Mouse (Mus musculus): Measurements from ENCODE around the gene Bcat1. TPM values are rescaled to one million over a fixed set of nuclear protein-coding genes. Genes with fewer than 3 reads are reported as not detected.

Bcat1 gene
- polyA plus RNA-seq (2014; fragmentation: Nextera tagmentation; extraction: Ambion mirVana), result 116 and 135 TPM in 2 replicates

DNA sequence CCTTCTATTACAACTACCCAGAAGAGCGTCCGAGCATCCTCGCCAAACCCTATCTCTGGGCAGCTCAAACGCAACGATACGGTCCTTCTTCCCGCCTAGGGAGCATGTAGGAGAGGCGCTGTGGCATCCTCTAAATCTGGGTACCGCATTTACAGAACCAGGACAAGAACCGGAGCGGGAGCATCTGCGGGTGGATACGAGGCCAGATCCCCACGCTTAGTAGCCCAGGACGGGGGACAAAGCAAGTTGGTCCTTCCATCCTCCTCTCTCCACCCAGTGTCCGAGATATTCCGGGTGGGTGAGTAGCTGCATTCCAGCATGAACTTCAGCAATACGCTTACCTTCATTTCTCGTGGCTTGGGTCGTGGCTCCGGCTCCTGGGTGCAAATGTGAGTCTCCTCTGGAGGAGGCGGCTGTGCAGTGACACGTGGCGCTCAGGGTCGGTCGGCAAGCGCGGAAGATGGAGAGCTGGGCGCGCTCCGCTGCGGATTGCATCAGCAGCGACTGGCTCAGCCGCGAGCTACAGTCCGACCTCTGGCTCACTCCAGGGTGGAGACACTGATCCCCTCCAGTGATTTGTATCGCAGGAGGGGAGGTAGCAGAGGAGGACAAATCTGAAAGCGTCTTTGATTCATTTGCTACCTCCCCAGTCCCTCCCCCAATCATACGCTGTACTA is at the start of gene Bcat1:
TSS of gene Bcat1 (minus strand) at position 637 of the 677 bp plus-strand sequence.
- H3K4me2 ChIP-seq (replicated peaks; ENCODE audit: low read depth, low read length), result peak within 1 kb of the TSS; percentile 96
- WGBS, result under 1% methylated on average over 39 of the region's 39 CpGs
- no peaks in the 10 kb centered on the region for H3K27me3 ChIP-seq (ENCODE audit: control insufficient read depth, insufficient read depth, low read length)
- DNase-seq (ENCODE audit: low spot score) (peak; percentile 79), ATAC-seq (ENCODE audit: low FRiP score) (peak; percentile 84)
- no peaks in the 10 kb centered on the region for H3K4me1 ChIP-seq (replicated peaks; ENCODE audit: control insufficient read depth, insufficient read depth, low read length)
- peak within 1 kb of the TSS; percentile 69 for H3K4me3 ChIP-seq (ENCODE audit: low read depth, low read length)
- H3K36me3 ChIP-seq (ENCODE audit: control insufficient read depth, insufficient read depth, low read length), result no peaks in the 10 kb centered on the region
- H3K9ac ChIP-seq (ENCODE audit: low read depth, low read length), result peak within 1 kb of the TSS; percentile 71
- H3K27ac ChIP-seq (ENCODE audit: low read depth, low read length), result no peak within 1 kb of the TSS
- H3K9me3 ChIP-seq (ENCODE audit: control insufficient read depth, low read length), result no peaks in the 10 kb centered on the region

DNA sequence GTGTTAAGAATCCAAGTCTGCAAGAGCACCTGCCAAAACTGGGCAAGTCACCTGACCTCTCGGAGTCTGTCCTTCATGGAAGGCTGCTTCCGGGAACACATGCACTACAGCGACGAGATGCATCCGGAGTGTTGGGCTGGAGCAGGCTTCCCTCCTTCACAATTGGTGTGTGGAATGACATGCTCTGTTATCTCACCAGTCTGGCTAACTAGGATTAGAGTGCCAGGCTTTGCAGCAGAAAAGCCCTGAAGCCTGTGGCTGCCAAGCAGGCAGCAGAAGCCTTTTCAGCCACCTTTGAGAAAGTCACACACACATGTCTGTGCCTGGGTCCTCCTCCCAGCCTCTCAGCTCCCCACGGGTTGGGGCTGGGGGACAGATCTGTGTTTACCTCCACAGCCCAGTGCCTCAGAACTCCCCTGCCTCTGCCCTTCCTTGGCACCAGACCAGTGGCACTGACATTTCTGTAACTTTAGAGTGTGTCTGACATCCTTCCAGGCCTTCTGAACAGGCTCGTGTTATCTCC is 49.7 kb upstream of the Bcat1 start:
- Histone ChIP-seq H3K36me3 (ENCODE audit: control insufficient read depth, insufficient read depth, low read length) (no peaks in the 10 kb centered on the region), H3K4me1 (replicated peaks; ENCODE audit: control insufficient read depth, insufficient read depth, low read length) (no peaks in the 10 kb centered on the region; the same call in 1 of the 2 replicates), H3K4me3 (ENCODE audit: low read depth, low read length) (no peak overlapping the region), H3K9me3 (ENCODE audit: control insufficient read depth, low read length) (no peaks in the 10 kb centered on the region), H3K9ac (ENCODE audit: low read depth, low read length) (no peak overlapping the region), H3K27me3 (ENCODE audit: control insufficient read depth, insufficient read depth, low read length) (no peaks in the 10 kb centered on the region), H3K27ac (ENCODE audit: low read depth, low read length) (no peak overlapping the region), H3K4me2 (replicated peaks; ENCODE audit: low read depth, low read length) (no peak overlapping the region)
- ATAC-seq (ENCODE audit: low FRiP score), result no peak
- DNase-seq (ENCODE audit: low spot score), result no peak
- 70% methylated on average over 7 of the region's 7 CpGs for WGBS

DNA sequence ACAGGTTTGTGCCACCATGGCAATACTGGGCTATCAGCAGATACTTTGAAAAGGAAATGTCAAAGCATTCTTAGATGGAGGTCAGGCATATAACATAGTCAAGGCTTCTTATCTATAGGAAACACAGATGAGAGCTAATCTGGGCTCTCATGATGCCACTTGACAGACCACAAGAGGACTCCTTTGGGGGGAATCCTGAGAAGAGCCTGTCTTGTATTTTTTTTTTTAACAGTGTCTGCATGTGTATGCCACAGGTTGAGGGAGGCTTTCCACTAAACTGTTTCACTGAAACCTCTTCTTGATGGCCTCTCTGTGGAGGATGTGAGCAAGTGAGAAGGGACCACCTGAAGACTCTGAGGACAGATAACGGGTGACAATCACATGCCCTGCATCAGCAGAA is 48.6 kb upstream of the Bcat1 start:
- WGBS, result 57% methylated on average over 1 of the region's 1 CpGs
- H3K9ac ChIP-seq (ENCODE audit: low read depth, low read length), result no peak overlapping the region
- no peaks in the 10 kb centered on the region for H3K27me3 ChIP-seq (ENCODE audit: control insufficient read depth, insufficient read depth, low read length)
- no peak overlapping the region for H3K4me3 ChIP-seq (ENCODE audit: low read depth, low read length)
- no peaks in the 10 kb centered on the region for H3K36me3 ChIP-seq (ENCODE audit: control insufficient read depth, insufficient read depth, low read length)
- DNase-seq (ENCODE audit: low spot score), result no peak
- no peak overlapping the region for H3K4me2 ChIP-seq (replicated peaks; ENCODE audit: low read depth, low read length)
- no peak for ATAC-seq (ENCODE audit: low FRiP score)
- H3K9me3 ChIP-seq (ENCODE audit: control insufficient read depth, low read length), result no peaks in the 10 kb centered on the region
- H3K27ac ChIP-seq (ENCODE audit: low read depth, low read length), result no peak overlapping the region
- H3K4me1 ChIP-seq (replicated peaks; ENCODE audit: control insufficient read depth, insufficient read depth, low read length), result no peaks in the 10 kb centered on the region; the same call in 1 of the 2 replicates

DNA sequence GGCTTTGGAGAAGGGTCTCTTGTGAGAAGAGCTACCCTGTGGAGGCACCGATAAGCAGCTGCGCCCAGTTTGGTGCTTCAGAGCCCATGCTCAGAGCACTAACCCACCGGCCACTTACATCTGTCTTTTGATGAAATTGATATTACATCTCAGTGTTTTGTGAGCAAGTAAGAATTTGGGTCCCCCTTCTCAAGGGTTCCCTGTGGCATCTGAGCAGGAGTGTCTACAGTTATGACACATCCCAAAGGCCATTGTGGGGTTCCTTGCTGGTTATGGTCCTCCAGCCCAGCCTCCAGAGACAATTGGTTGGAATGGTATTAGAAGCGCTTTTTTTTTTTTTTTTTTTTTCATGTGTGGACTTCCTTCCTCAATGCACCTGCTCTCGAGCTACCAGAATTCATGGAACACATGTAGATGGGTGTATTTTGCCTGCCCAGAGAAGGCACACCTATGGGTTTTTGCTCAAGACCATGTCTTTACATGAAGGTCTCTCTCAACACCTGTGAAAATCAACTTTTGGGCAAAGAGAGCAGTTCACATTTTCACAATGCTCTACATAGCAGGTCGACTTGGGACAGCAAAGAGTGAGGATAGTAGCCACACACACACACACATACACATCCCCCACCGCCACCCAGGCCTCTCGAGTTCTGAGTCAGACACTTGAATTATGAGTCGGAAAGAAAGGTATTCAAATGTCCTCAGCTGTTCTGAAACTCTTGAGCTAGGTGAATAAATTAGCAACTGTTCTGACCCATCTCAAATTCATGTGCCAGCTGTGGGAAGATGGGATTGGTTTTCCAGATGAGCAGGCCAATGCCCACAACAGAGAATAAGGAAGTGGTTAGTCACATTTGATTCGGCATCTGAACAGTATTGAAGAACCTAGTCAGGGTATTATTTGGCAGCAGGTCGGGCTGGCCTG is 47.4 kb upstream of the Bcat1 start:
- no peaks in the 10 kb centered on the region for H3K9me3 ChIP-seq (ENCODE audit: control insufficient read depth, low read length)
- DNase-seq (ENCODE audit: low spot score) (no peak), ATAC-seq (ENCODE audit: low FRiP score) (no peak)
- no peak overlapping the region for H3K4me2 ChIP-seq (replicated peaks; ENCODE audit: low read depth, low read length)
- no peak overlapping the region for H3K27ac ChIP-seq (ENCODE audit: low read depth, low read length)
- WGBS, result 80% methylated on average over 11 of the region's 11 CpGs
- H3K9ac ChIP-seq (ENCODE audit: low read depth, low read length), result no peak overlapping the region
- no peaks in the 10 kb centered on the region for H3K27me3 ChIP-seq (ENCODE audit: control insufficient read depth, insufficient read depth, low read length)
- no peaks in the 10 kb centered on the region for H3K36me3 ChIP-seq (ENCODE audit: control insufficient read depth, insufficient read depth, low read length)
- H3K4me1 ChIP-seq (replicated peaks; ENCODE audit: control insufficient read depth, insufficient read depth, low read length), result no peaks in the 10 kb centered on the region; the same call in 1 of the 2 replicates
- H3K4me3 ChIP-seq (ENCODE audit: low read depth, low read length), result no peak overlapping the region

DNA sequence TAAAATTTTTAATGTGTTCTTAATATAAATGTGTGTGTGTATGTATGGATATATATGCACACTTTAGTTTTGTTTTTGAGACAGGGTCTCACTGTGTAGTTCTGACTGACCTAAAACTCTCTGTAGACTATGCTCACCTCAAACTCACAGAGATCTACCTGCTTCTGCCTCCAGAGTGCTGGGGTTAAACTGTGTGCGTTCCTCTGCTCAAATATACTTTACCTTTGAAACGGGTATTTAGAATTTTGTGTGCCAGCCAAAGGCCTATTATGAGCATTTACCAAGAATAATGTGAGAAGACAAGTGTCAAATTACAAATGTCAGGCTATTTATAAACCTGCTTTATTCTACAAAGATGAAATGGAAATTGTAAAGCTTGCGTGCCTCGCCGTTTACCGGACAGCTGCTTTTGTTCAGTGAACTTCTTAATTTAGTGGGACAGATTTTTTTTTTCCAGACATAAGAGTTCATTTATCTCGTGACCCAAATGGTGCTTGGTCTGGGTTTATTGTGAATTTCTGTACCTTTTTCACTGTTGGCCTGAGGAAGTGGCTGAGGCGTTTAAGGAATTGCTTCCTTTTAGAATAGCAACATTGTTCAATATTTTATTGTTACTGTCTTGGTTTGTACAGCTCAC is 46.6 kb upstream of the Bcat1 start:
- Histone ChIP-seq H3K36me3 (ENCODE audit: control insufficient read depth, insufficient read depth, low read length) (no peaks in the 10 kb centered on the region), H3K27me3 (ENCODE audit: control insufficient read depth, insufficient read depth, low read length) (no peaks in the 10 kb centered on the region), H3K27ac (ENCODE audit: low read depth, low read length) (no peak overlapping the region), H3K4me1 (replicated peaks; ENCODE audit: control insufficient read depth, insufficient read depth, low read length) (no peaks in the 10 kb centered on the region; the same call in 1 of the 2 replicates), H3K4me2 (replicated peaks; ENCODE audit: low read depth, low read length) (no peak overlapping the region), H3K9me3 (ENCODE audit: control insufficient read depth, low read length) (no peaks in the 10 kb centered on the region), H3K9ac (ENCODE audit: low read depth, low read length) (no peak overlapping the region), H3K4me3 (ENCODE audit: low read depth, low read length) (no peak overlapping the region)
- no peak for DNase-seq (ENCODE audit: low spot score)
- ATAC-seq (ENCODE audit: low FRiP score), result no peak
- 58% methylated on average over 8 of the region's 8 CpGs for WGBS

DNA sequence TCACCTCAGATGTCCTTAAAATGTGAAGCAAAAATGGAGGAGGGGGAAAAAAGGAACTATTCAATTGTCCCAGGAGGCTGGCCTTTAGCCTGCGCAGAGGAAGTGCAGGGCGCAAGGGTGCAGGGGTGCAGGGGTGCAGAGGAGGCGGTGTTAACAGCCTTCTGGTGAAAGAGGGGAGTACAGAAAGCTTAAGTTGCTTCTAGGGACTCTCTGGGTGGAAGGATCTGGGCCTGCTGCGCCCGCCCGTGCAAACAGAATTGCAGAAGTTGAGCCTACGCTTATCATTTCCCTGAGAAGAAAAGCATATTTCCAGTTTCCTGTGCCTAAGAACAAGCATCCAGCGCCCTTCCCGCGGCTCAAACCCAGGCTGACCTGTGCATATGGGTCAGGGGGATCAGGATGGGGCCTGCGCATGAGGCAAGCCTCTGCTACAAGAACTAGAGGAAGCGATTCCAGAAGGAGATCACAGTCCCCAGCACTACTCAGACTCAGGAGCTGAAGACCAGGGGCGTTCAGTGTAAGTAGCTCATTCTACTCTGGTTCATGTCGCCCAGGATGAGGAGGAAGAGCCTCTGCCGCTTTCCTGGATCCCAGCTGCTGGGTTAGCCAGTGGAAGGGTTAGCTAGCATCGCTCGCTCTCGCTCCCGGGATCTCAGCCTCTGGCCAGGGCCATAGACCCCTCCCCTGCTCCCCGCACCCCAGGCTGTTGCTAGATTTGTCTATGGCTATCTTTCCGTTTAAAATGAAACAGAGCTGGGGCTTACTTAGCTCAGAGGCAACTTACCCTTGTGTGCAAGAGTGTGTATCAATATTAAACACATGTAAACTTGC is 45.8 kb upstream of the Bcat1 start:
- Histone ChIP-seq H3K9me3 (ENCODE audit: control insufficient read depth, low read length) (no peaks in the 10 kb centered on the region), H3K4me3 (ENCODE audit: low read depth, low read length) (no peak overlapping the region), H3K27ac (ENCODE audit: low read depth, low read length) (no peak overlapping the region), H3K36me3 (ENCODE audit: control insufficient read depth, insufficient read depth, low read length) (no peaks in the 10 kb centered on the region), H3K9ac (ENCODE audit: low read depth, low read length) (no peak overlapping the region), H3K27me3 (ENCODE audit: control insufficient read depth, insufficient read depth, low read length) (no peaks in the 10 kb centered on the region), H3K4me2 (replicated peaks; ENCODE audit: low read depth, low read length) (no peak overlapping the region), H3K4me1 (replicated peaks; ENCODE audit: control insufficient read depth, insufficient read depth, low read length) (no peaks in the 10 kb centered on the region; the same call in 1 of the 2 replicates)
- 46% methylated on average over 21 of the region's 21 CpGs for WGBS
- ATAC-seq (ENCODE audit: low FRiP score) (no peak), DNase-seq (ENCODE audit: low spot score) (peak; percentile 25)

DNA sequence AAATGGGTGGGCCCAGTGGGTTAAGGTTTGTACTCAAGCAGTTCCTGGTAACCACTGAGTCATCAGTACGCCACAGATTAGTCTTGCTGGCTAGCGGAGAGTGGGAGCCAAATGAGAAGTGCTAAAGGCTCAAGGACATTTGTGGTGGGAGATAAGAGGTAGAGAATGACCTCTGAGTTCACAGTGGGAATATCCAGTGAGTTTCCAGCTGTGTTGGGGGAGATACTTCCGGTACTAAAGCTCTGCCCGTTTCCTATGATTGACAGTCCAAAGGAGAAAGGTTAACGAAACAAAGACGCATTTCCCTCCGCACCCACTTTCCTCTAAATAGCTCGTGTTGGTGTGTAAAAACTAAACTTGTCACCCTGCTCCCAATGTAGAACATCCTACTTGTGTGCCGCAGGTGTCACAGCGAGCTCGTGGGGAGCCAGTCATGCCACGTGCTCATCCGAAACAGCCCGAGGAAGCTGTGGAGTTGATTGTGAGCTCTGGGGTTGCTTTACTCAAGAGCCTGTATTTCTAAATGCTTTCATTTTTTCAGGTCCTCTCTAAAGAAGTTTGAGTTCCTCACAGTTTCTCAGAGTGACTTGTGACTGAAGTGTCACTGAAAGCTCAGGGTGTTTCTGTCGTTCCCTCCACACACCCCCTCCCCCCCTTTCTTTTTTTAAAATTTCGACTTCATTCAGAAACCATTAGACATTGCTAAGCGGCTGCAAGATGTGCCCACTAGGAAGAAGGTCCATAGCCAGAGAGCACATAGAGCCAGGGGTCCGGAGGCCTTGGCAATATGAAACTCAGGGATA is 45.0 kb upstream of the Bcat1 start:
- Histone ChIP-seq H3K4me2 (replicated peaks; ENCODE audit: low read depth, low read length) (no peak overlapping the region), H3K4me1 (replicated peaks; ENCODE audit: control insufficient read depth, insufficient read depth, low read length) (peaks cover 3% of the 10 kb centered on the region; the same call in 1 of the 2 replicates), H3K9me3 (ENCODE audit: control insufficient read depth, low read length) (no peaks in the 10 kb centered on the region), H3K36me3 (ENCODE audit: control insufficient read depth, insufficient read depth, low read length) (no peaks in the 10 kb centered on the region), H3K27ac (ENCODE audit: low read depth, low read length) (no peak overlapping the region), H3K9ac (ENCODE audit: low read depth, low read length) (no peak overlapping the region), H3K4me3 (ENCODE audit: low read depth, low read length) (no peak overlapping the region), H3K27me3 (ENCODE audit: control insufficient read depth, insufficient read depth, low read length) (no peaks in the 10 kb centered on the region)
- ATAC-seq (ENCODE audit: low FRiP score) (no peak), DNase-seq (ENCODE audit: low spot score) (no peak)
- 49% methylated on average over 18 of the region's 18 CpGs for WGBS

All from hindbrain, embryonic 11.5 days (tissue).